Mouse (Mus musculus) kidney, postnatal 4 days (tissue): ENCODE data around the gene Sfxn1.

Source experiments
- DNase-seq, 2 experiments: peaks; one replicate each; pipeline ENCODE4 v3.0.0; 2021; ENCODE audit warnings: mixed read lengths in 2 of 2

Sfxn1 gene

GRCm38 (mm10) chr13:54071606-54072331, at the start of gene Sfxn1:
Gene Sfxn1, plus strand, starts transcription at chr13:54071869.
- DNase-seq, result peak; percentile 74 to 84

- no peak for DNase-seq
Measured at GRCm38 (mm10) chr13:54023311-54023710, 48.4 kb upstream of the Sfxn1 start.

- no peak for DNase-seq
Measured at GRCm38 (mm10) chr13:54027079-54027478, 44.6 kb upstream of the Sfxn1 start.

- no peak for DNase-seq
Measured at GRCm38 (mm10) chr13:54033653-54034052, 38.0 kb upstream of the Sfxn1 start.

GRCm38 (mm10) chr13:54035541-54035940, 36.1 kb upstream of the Sfxn1 start:
- peak; percentile 5 to 9 for DNase-seq

GRCm38 (mm10) chr13:54037936-54038335, 33.7 kb upstream of the Sfxn1 start:
- DNase-seq, result peak in 1 of 2 experiments; percentile 4

GRCm38 (mm10) chr13:54040256-54040655, 31.4 kb upstream of the Sfxn1 start:
- DNase-seq, result no peak

- DNase-seq, result no peak
Measured at GRCm38 (mm10) chr13:54048679-54049352, 22.9 kb upstream of the Sfxn1 start.

- DNase-seq, result no peak
Measured at GRCm38 (mm10) chr13:54051641-54052040, 20.0 kb upstream of the Sfxn1 start.

GRCm38 (mm10) chr13:54054962-54055361, 16.7 kb upstream of the Sfxn1 start:
- DNase-seq, result peak; percentile 27 to 45

- peak; percentile 78 to 82 for DNase-seq
Measured at GRCm38 (mm10) chr13:54055448-54055861, 16.2 kb upstream of the Sfxn1 start, which contains the start of gene Drd1. Gene Drd1, minus strand, starts transcription at chr13:54055705.

- DNase-seq, result no peak
Measured at GRCm38 (mm10) chr13:54062068-54062467, 9.6 kb upstream of the Sfxn1 start.

- DNase-seq, result no peak
Measured at GRCm38 (mm10) chr13:54063292-54063691, 8.4 kb upstream of the Sfxn1 start.

- DNase-seq, result no peak
Measured at GRCm38 (mm10) chr13:54066081-54066746, 5.5 kb upstream of the Sfxn1 start.

- DNase-seq, result no peak
Measured at GRCm38 (mm10) chr13:54067617-54068166, 4.0 kb upstream of the Sfxn1 start.

- DNase-seq, result no peak
Measured at GRCm38 (mm10) chr13:54071011-54071410, 658 bp upstream of the Sfxn1 start.

GRCm38 (mm10) chr13:54072526-54073057, 923 bp downstream of the Sfxn1 start:
- DNase-seq, result peak in 1 of 2 experiments; percentile 16

GRCm38 (mm10) chr13:54073066-54073465, 1.4 kb downstream of the Sfxn1 start:
- DNase-seq, result peak in 1 of 2 experiments; percentile 23

- DNase-seq, result peak in 1 of 2 experiments; percentile 31
Measured at GRCm38 (mm10) chr13:54073491-54073890, 1.8 kb downstream of the Sfxn1 start.

- no peak for DNase-seq
Measured at GRCm38 (mm10) chr13:54075416-54075815, 3.7 kb downstream of the Sfxn1 start.

GRCm38 (mm10) chr13:54076051-54076450, 4.4 kb downstream of the Sfxn1 start:
- no peak for DNase-seq

- no peak for DNase-seq
Measured at GRCm38 (mm10) chr13:54076762-54077460, 5.2 kb downstream of the Sfxn1 start.
